Mouse (Mus musculus) cerebellum, postnatal 25 days (tissue): ENCODE measurements around the gene Etv6.

Experiments used
- DNase-seq, 2 experiments: peaks; one replicate each; pipeline ENCODE4 v3.0.0; 2021; ENCODE audit warnings: mixed read lengths in 2 of 2

The Etv6 gene

DNA sequence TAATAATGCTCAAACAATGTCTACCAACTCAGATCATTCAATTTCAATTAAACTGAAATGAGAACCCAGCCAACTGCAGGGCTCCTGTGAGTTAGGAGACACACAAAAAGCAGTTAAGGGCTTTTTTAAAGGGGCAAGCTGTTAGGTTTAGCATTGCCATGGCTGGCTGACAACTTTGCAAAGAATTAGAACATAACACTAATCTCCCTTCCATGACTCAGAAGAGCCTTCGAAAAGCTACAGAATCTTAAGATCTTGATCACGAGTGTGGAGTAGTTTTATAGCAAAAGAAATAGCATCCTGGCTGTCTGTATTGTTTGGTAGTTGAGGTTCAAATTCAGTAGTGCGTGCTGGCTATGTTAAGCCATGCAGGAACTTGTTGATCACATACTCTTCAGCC lies 182.9 kb downstream of the Etv6 start:
- DNase-seq: no peak

DNA sequence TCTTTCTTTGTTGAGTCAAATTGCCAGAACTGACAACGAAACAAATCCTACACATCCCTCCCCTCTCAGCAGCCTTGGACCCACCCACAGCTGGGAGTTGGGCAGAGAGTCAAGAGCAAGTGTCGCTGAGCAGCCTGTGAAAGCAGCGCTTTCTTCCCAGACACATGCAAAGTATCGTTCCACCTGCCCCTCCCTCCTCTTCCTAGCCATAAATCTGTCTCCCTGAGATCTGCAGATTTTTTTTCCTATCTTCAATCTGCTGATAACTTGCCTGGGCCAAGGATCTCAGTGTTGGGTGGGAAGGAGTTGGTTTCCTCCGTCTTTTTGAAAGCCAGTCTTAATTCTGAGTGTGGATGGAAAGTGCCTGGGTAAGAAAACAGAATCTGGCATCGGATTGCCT lies 183.9 kb downstream of the Etv6 start:
- no peak for DNase-seq

DNA sequence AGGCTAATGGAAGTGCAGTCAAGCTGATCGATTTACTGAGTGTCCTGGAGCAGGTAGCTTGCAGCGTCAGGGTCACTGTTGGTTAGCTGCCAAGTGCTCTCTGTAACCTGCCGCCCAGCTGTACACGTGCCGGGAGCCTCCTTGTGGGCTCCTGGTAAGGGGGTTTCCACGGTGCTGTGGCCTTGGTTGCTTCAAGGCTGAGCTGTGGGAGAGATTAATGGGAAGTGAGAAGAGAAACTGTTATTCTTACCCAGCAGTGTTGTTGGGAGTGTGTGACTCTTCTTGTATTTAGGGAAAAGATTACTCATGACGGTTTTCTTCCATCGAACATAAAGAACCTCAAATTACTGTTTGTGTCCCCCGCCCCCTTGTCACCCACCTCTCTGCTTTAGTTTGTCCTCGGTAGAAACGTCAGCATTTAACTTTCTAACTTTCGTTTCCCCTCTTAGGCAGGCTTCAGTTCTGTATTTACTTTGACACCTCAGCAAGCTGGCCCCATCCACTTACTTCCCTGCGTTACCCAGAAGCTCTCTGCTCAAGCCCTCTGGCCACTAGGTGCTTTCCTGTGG lies 184.8 kb downstream of the Etv6 start:
- DNase-seq: no peak

DNA sequence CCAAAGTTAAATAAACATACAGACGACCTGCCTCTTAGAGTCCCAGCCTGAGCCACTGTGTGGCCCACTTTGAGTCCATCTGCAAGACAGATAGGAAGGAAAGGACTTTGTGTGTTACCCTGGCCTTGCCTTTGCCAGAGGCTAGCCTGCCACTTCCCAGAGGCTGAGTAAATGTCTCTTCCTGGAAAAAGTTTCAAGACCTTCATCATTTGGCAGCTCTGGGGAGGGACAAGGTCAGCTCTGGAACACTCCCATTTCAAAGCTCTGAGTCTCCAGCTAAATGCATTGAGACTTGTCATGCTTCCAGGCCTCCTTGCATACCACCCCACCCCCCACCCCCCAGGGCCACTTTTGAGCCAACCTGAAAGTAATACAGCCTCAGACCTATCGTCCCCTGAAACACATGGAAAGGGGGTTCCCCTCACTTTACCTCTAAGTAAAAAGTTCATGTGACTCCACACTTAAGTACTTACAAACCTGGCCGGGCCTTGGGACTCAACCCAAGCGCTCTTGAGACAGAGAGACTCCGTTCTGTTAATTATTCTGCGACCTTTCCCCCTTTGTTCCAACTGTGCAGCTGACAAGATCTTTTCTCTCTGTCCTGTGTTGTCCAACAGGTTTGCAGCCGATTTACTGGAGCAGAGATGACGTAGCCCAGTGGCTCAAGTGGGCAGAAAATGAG lies 186.9 kb downstream of the Etv6 start:
- DNase-seq: no peak

DNA sequence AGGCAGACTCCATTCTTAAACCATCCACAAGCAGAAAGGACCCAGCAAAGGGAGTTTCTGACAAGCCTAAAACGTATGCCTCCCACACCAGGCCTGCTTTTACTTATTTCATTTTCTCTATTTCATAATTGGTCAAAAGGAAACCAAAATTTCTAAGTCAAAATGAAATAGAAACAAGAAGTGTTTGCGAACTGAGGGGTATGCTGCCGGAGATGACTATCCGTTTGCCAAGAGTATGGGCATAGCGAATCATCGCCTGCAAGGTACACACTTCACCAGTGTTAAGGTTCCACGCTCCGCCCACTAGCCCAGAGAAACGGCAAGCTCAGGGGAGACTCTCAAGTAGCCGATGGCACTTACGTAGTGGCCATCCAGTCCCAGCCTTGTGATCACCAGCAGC lies 190.1 kb downstream of the Etv6 start:
- no peak for DNase-seq

DNA sequence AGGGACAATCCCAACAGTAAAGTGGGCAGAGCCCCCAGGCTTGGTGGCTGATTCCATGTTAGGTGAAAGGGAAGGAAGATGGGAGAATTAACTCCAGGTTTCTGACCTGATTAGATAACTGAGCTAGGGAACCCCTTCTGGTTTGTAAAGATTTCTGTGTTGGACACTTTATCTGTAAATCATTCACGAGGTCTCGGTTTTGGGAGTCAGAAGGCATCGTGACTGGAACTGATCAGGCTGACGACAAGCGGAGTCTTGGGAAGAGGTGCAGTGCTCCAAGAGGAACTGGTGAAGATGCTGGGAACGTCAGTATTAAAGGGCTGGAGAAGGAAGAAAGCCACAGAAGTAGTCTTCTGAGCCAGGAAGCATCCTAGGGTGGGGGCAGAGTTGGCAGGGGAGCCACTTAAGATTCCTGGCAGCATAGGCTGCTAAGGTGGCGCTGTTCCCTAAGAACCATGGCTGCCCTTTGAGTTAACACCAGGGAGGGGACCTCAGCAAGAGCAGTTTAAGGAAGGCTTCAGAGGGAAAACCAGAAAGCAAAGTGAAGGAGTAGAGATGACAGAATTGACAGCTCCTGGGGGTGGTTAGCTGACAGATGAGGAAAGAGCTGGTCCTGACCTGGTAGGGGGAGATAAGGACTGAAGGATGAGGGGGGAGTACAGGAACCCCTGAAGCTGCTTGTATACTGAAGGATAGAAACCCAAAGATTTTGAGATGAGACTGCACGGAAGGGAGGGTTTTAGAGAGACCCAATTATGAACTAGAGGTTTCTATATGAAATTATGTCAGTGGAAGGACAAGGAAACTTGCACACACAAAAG lies 191.1 kb downstream of the Etv6 start:
- no peak for DNase-seq

DNA sequence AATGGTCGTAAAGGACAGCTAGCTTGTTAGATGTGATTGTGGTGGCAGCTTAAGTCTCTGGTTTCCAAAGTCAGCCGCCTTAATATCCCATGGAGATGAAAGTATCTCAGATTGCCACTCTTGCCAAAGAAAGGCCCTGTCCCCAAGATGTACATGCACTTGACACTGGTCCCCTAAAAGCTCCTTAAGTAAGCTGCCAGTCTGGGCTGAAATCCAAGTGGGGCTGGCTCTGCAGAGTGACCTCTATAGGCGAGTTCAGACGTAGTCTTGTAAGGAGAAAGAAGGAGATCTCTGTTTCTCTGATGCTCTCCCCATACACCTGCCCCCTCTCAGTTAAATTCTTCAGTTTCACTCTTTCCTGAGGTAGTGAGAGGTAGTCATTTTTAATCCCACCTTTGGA lies 200.8 kb downstream of the Etv6 start:
- DNase-seq: peak in 1 of 2 experiments; percentile 14

DNA sequence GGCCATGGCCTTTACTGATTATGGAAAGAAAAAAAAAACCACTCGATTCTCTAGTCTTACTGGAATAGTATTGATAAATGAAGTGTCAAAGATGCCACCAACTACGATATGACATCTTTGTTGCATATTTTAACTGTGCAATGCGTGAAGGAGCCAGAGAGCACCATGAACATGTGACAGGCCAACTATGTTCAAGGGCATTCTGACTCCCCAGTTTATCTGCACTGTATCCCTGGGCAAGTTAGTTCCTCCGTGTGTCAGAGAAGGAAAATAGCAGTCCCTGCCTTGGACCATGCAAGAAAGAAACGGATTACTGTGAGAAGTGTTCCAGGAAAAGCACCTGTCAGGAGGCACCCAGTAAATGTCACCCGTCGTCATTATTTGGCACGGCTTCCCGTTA lies 203.0 kb downstream of the Etv6 start:
- no peak for DNase-seq

DNA sequence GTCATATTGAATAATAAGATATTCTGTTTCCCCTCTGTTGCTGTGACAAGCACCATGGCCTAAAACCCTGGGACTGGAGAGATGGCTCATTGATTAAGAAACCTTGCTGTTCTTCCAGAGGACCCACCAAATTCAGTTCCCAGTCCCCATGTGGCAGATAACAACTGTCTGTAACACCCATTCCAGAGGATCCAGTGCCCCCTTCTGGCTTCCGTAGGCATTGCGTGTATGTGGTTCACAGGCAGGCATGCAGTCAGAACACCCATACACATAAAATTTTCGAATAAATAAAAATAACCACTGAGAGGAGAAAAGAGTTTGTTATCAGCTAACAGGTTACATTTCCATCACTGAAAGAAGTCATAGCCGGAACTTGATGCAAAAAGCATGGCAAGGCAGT lies 205.5 kb downstream of the Etv6 start:
- no peak for DNase-seq

DNA sequence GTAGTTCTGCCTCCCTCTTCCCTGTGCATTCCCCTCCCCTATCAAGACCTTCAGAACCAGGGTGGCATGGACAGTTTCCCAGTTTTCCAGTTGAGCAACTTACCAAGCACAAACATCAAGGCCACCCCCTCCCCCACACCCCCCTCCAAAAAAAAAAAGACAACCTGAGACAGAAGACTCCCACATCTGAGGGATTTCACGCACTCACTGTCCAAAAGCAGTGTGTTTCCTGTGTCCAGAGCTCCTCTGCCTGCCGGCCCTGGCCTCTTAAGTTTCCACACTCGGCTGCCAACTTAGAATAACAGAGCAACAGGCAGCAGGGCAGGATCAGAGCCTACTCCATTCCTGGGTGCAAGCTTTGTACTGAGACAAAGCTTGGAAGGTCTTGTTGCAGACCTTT lies 207.6 kb downstream of the Etv6 start:
- DNase-seq: no peak

DNA sequence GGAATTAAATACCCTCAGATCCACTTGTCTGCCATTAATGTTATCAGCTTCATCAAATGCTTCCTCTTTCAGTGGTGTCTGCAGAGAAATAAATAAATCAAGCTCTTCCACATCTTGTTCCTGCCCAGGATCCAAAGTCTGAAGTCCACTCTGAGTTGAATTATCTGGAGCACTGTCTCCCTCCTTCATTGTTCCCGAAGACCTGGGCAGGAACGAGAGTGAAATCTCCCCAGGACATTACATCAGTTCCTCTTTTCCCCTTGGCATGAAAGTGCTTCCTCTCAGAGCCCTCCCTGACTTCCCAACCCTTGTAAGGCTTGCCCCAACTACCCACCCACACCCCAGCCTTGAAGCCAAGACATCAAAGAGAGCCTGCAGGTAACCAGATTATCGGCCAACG lies 208.0 kb downstream of the Etv6 start:
- no peak for DNase-seq

DNA sequence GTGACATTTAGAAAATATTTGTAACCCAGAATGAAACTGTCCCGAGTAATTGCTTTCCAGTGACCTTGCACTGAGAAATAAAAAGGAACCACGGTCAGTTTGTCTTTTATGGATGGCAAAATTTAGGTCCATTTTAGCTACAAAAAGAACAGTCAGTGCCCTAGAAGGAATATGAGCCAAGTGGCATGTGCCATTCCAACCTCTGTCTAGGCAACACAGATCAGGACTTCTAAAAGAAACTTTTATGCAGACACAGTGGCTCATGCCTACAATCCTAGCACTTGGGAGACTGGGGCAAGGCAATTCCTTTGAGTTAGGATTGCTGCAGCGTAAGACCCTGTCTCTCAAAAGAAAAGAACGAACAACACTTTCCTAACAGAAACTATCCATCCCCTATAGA lies 208.6 kb downstream of the Etv6 start:
- DNase-seq: no peak

DNA sequence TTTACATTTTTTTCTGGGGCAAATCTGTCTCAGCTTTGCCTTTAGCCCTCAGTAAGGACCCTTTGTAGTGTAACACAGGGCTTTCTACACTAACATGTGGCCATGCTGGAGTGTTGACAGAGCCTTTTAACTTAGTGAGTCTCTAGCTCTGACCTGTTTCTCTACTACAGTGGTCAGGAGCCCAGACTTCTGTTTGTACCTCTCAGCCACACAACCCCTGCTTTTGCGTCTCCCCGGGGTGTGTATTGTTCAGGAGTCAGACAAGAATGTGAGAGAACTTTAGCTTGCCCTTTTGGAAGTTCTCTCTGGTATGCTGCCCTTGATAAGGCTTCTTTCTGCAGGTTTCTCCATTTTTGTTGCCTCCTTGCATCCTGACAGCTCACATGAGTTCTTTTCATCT lies 210.6 kb downstream of the Etv6 start:
- DNase-seq: no peak

DNA sequence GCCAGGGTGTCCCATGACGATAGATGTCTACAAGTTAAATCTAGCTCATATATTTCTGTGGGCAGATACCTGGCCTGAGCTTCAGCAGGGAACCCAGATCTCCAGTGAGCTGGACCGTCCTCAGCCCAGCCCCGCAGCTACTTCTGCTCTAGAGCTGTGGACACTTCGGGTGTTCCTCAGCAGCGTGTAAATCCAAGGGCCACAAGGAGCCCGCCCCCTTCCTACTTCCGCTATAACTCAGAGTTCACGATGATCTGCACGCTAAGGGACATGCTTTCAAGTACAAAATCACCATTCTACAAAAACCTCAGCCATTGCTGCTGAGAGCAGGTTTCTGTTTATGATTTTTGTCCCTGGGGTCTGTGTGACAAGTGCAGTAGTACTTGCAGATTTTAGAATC lies 211.8 kb downstream of the Etv6 start:
- no peak for DNase-seq

DNA sequence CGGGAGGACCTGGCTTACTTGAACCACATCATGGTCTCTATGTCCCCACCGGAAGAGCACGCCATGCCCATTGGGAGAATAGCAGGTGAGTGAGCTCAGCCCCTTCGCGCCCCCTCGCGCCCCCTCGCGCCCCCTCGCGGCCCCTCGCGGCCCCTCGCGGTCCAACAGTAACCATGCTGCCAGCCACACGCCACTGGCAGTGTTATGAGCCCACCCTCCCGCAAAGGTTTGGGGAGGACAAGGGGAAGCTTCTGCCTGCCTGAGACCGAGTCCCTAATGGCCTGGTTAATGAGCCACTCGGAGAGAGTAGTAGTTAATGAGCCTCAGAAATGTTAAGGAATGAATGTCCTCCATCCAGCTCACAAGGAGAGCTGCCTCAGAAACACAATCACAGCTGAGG lies 213.2 kb downstream of the Etv6 start:
- no peak for DNase-seq

DNA sequence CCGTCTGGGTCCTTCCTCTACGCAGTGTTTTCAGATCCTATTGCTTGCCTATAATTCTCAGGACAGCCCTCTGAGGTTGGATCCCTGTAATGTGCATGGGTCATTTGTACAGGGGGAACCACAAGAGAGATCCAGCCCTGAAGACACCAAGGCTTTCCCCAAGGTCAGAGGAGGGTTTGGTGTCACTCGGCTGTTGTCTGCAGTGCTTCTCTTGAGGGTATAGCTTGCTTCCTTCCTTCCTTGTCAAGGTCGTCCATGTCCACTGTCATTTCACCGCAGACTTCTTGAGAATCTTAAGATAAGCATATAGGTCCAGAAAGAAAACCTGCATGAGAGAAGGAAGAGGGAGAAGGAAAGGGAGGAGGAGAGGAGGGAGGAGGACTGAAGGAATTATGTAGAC lies 215.3 kb downstream of the Etv6 start:
- no peak for DNase-seq

DNA sequence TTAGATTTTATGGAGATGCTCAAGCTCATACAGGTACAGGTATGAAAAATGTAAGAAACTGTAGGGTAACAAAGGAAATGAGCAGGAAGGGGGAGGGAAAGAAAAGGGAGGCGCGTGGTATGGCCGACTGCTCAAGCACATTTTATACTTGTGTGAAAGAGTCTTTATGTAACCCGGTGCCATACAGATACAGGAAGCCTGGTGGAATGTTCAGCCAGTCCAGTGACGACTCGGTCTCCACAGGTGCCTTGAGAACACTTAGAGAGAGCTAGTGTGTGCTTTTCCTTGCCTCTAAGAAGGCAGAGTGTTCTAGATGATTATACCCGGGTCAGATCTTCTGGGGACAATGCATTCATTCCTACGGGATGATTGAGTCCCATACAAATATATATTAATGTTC lies 215.9 kb downstream of the Etv6 start:
- no peak for DNase-seq

DNA sequence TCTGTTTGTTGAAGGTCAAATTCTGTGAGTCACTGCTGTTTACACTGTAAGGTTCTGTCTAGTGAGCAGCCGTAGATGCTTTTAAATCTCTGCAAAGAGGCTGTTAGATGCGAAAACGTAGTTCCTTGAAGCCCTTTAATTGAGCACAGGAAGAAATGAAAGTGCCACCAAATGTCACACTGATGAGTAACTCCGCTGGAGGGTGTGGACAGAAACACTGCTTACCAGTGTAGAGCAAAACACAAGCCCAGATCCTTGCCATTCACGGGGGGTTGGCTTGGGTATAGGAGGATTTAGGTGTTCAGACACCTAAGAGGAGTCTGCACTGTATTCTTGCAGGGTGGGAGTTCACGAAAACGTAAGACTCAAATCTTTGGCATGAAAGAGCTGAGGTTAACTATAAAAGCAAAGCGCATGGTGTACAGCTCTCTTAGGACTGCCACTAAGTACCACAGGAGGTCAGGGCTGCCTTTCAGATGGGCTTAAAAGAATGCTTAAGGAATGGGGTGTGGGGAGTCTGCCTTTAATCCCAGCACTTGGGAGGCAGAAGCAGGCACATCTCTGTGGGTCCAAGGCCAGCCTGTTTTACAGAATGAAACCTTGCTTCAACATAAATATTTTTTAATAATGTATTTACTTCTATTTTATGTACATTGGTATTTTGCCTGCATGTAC lies 216.7 kb downstream of the Etv6 start:
- no peak for DNase-seq

DNA sequence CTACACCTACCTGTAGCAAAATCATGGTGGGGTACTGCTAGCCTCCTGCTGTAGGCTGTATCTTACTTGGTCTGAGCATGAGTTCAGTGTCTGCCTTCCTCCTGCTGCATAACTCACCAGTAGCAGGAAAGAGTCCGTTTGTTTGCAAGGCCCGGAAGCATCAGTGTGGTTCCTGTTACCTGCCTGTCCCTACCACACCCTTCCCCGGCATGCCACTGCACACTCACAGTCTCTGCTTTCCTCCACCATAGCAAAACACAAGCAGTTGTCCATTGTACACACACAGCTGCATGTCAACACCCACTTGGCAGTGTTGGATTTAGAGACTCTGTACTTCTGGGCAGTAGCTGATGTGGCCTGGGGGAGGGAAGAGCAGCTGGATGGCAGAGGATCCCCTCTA lies 220.9 kb downstream of the Etv6 start:
- DNase-seq: no peak

DNA sequence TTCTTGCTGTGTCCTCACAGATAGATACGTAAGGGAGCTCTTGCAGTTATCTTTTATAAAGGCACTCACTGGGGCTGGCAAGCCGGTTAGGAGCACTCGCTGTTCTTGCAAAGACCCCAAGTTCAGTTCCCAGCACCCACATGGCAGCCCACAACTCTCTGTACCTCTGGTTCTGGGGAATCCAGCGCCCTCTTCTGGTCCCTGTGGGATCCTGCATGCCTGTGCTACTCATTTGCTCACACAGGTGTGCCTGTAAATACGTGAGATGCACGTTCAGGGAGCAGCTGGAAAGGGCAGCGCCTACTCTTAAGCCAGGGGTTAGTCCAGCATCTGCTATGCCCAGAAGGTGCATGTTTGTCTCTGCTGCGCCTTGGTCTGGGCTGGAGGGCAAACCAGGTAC lies 224.4 kb downstream of the Etv6 start:
- DNase-seq: no peak

DNA sequence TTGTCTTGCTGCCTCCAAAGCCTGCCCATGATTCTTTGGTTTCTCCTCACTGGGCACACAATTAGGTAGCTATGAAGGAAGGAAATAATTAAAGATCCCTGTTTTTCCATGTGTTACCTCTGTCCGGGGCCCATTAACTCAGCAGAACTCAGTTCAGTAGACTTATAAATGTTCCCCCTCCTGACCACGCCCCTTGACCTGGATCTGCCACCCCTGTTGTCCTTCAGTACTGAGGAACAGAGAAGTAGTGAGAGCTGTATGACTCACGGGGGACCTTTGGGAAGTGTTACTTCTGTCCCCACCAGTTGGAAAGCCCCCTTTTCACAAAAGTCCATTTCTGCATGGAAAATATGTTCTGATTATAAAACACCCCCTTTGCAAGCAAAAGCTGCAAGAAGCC lies 226.4 kb downstream of the Etv6 start:
- no peak for DNase-seq

DNA sequence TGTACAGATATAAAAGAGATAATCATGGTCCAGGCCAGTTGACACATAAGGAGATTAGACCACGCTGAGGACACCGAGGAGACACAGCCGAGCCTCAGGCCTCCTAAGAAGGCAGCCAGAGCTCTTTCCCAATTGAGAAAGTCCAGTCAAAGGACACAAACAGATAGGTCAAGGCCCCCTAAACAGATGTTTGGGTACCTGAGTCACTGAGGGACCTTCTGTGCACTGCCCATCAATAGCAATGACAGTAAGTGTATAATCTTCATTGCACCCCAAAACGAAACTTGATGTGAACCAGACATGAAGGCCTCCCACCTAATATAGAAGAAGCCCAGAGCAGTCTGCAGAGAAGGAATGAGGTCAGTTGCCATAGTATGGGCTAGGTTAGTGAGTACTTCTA lies 226.9 kb downstream of the Etv6 start:
- DNase-seq: no peak

DNA sequence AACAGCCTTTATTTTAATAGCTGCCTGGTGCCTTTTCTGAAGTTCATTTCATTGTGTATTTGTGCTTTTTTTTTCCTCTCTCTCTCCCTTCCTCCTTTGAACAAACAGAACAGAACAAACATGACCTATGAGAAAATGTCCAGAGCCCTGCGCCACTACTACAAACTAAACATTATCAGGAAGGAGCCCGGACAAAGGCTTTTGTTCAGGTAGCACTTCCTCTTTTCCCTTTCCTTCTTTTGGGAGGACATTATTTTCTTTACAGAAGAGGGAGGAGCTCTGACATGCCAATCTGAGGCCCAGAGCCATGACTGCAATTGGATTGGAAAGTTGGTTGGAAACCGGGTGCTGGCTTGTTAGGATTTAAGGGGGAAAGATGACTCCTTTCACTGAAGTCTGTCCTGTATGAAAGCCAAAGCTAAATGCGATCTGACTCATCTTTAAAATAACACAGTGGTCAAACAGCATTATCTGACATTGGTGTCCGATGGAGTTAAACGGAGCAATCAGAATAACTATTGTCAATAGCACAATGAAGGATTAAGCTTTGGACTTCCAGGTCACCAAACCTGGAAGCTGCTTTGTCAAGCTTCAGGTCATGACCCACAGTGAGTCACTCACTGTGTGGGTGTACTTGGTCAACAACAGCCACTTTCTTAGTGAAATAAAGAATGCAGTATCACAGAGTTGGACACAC lies 227.6 kb downstream of the Etv6 start:
- no peak for DNase-seq
